Mouse (Mus musculus): ENCODE measurements at regions not wholly inside any gene's neighbourhood (a gene's known extent, or its start where the extent isn't known, plus 50 kb on each side); places are given as distances from the start of the nearest gene placed in this dataset.

GRCm38 (mm10) chr13:44635221-44636007 lies 93.9 kb upstream of the Jarid2 start:
- Histone ChIP-seq H3K36me3 (no peaks in the 10 kb centered on the region), H3K4me1 (replicated peaks) (peaks cover 15% of the 10 kb centered on the region), H3K9ac (no peak overlapping the region; the same call in 1 of the 2 replicates), H3K4me3 (no peak overlapping the region), H3K27me3 (no peaks in the 10 kb centered on the region), H3K4me2 (peak overlapping the region; percentile 46), H3K27ac (no peak overlapping the region), H3K9me3 (replicated peaks) (no peaks in the 10 kb centered on the region)
- WGBS, result 24% methylated on average over 11 of the region's 12 CpGs
- no peak for ATAC-seq (replicated peaks; ENCODE audit: insufficient number of reproducible peaks, insufficient read depth, low FRiP score, low read depth)

DNA sequence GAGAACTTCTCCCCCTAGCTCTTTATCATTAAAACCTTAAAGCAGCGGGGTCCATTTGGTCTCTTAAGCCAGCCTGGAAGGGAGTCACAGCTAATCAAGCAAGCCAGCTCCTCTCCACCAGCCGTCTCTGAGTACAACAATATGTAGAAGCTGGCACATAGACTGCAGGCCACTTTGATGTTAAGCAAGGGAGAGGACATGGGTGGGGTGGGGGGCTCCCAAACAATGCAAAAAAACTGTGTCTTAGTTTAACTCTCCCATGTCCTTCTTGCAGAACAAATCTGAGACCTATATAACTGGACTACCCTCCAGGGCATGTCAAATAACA lies 93.3 kb upstream of the Jarid2 start:
- H3K4me3 ChIP-seq, result no peak overlapping the region
- H3K9me3 ChIP-seq (replicated peaks), result no peaks in the 10 kb centered on the region
- ATAC-seq (replicated peaks; ENCODE audit: insufficient number of reproducible peaks, insufficient read depth, low FRiP score, low read depth), result no peak
- H3K36me3 ChIP-seq, result no peaks in the 10 kb centered on the region
- no peak overlapping the region; the same call in 1 of the 2 replicates for H3K9ac ChIP-seq
- no peak overlapping the region for H3K27ac ChIP-seq
- H3K27me3 ChIP-seq, result no peaks in the 10 kb centered on the region
- peak overlapping the region; percentile 46 for H3K4me2 ChIP-seq
- 49% methylated on average over 2 of the region's 2 CpGs for WGBS
- H3K4me1 ChIP-seq (replicated peaks), result peaks cover 14% of the 10 kb centered on the region

- Histone ChIP-seq H3K4me2 (no peak overlapping the region), H3K36me3 (no peaks in the 10 kb centered on the region), H3K9me3 (replicated peaks) (no peaks in the 10 kb centered on the region), H3K4me1 (replicated peaks) (peaks cover 3% of the 10 kb centered on the region; the same call in 1 of the 2 replicates), H3K4me3 (no peak overlapping the region), H3K27ac (no peak overlapping the region), H3K9ac (no peak overlapping the region), H3K27me3 (no peaks in the 10 kb centered on the region)
- 56% methylated on average over 7 of the region's 7 CpGs for WGBS
- no peak for ATAC-seq (replicated peaks; ENCODE audit: insufficient number of reproducible peaks, insufficient read depth, low FRiP score, low read depth)
Observed at GRCm38 (mm10) chr13:44642361-44642760, 86.9 kb upstream of the Jarid2 start.

DNA sequence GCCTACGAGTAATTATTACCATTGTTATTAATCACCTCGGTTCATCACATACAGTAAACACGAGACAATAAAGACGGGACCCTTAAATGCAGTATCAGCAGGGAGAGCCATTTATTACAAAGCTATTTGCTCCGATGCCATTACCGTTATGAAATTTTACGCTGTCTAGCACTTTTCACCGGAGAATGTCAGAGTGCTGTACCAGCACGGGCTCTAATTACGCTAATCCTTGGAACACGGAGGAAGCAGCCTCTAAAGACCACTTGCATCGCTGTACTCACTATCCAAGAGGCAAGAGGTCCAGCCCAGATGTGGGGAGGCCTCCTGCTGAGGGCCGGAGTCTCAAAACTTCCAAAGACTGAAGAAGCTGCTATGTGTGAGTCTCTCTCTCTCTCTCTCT lies 79.2 kb upstream of the Jarid2 start:
- no peak overlapping the region for H3K4me3 ChIP-seq
- H3K27me3 ChIP-seq, result no peaks in the 10 kb centered on the region
- 52% methylated on average over 13 of the region's 13 CpGs for WGBS
- no peak overlapping the region for H3K9ac ChIP-seq
- H3K4me1 ChIP-seq (replicated peaks), result peaks cover 3% of the 10 kb centered on the region; the same call in 1 of the 2 replicates
- H3K9me3 ChIP-seq (replicated peaks), result no peaks in the 10 kb centered on the region
- ATAC-seq (replicated peaks; ENCODE audit: insufficient number of reproducible peaks, insufficient read depth, low FRiP score, low read depth), result no peak
- H3K4me2 ChIP-seq, result no peak overlapping the region
- no peak overlapping the region for H3K27ac ChIP-seq
- H3K36me3 ChIP-seq, result no peaks in the 10 kb centered on the region

DNA sequence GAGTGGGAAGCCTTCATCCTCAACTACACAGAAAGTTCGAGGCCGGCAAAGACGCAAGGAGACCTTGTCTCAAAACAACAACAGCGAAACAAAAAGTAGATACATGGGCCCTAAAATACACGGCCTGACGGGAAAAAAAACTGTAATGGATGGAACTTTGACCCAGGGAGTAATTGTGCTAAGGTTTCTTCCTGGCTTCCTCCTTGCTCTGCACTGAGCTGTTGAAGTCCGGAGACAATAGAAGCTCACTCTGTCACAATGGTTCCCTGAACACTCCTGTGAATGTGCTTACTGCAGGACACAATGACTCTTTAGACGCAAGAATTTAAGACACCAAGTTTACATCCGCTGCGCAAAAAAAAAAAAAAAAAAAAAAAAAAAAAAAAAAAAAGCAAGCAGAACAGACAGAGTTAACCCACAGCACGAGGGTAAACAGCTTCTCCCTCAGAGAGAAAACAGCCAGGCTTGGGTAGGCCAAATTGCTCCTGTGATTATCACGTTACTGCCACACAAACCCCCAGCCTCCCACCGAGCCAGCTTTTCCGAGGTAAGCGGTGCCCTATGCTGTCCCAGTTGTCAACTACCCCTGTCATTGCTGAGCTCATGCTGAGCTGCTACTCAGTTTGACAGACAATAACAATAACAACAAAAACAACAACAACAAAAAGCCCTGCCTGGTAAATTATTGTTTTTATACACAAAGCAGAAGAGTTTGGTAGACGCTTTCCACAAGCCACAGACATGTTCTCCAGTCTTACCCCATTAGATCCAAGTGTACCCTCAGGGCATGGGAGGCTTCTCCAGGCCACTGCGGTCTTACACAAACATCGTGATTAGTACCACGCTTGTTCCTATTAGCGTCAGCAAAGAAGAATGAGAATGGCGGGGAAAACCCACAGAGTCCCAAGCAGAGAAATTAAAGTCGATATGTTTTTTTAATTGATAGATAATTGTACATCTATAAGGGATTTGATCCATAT lies 77.7 kb upstream of the Jarid2 start:
- no peak overlapping the region for H3K4me2 ChIP-seq
- 46% methylated on average over 22 of the region's 22 CpGs for WGBS
- H3K4me3 ChIP-seq, result no peak overlapping the region
- no peaks in the 10 kb centered on the region for H3K9me3 ChIP-seq (replicated peaks)
- no peak for ATAC-seq (replicated peaks; ENCODE audit: insufficient number of reproducible peaks, insufficient read depth, low FRiP score, low read depth)
- H3K27me3 ChIP-seq, result no peaks in the 10 kb centered on the region
- no peaks in the 10 kb centered on the region for H3K4me1 ChIP-seq (replicated peaks)
- no peaks in the 10 kb centered on the region for H3K36me3 ChIP-seq
- no peak overlapping the region for H3K27ac ChIP-seq
- no peak overlapping the region for H3K9ac ChIP-seq

GRCm38 (mm10) chr13:44657905-44658414 lies 71.3 kb upstream of the Jarid2 start:
- peaks cover 1% of the 10 kb centered on the region; the same call in 1 of the 2 replicates for H3K4me1 ChIP-seq (replicated peaks)
- H3K4me2 ChIP-seq, result no peak overlapping the region
- WGBS, result 65% methylated on average over 10 of the region's 10 CpGs
- H3K4me3 ChIP-seq, result no peak overlapping the region
- no peak for ATAC-seq (replicated peaks; ENCODE audit: insufficient number of reproducible peaks, insufficient read depth, low FRiP score, low read depth)
- H3K27me3 ChIP-seq, result no peaks in the 10 kb centered on the region
- no peaks in the 10 kb centered on the region for H3K36me3 ChIP-seq
- H3K27ac ChIP-seq, result no peak overlapping the region
- H3K9ac ChIP-seq, result no peak overlapping the region
- no peaks in the 10 kb centered on the region for H3K9me3 ChIP-seq (replicated peaks)

GRCm38 (mm10) chr13:44659861-44660260 lies 69.4 kb upstream of the Jarid2 start:
- no peaks in the 10 kb centered on the region for H3K36me3 ChIP-seq
- H3K9ac ChIP-seq, result no peak overlapping the region
- H3K27me3 ChIP-seq, result no peaks in the 10 kb centered on the region
- WGBS, result 49% methylated on average over 6 of the region's 6 CpGs
- H3K4me1 ChIP-seq (replicated peaks), result peaks cover 5% of the 10 kb centered on the region; the same call in 1 of the 2 replicates
- ATAC-seq (replicated peaks; ENCODE audit: insufficient number of reproducible peaks, insufficient read depth, low FRiP score, low read depth), result no peak
- H3K9me3 ChIP-seq (replicated peaks), result no peaks in the 10 kb centered on the region
- no peak overlapping the region for H3K4me3 ChIP-seq
- no peak overlapping the region for H3K27ac ChIP-seq
- H3K4me2 ChIP-seq, result no peak overlapping the region

GRCm38 (mm10) chr13:44663062-44663461 lies 66.2 kb upstream of the Jarid2 start:
- peaks cover 5% of the 10 kb centered on the region; the same call in 1 of the 2 replicates for H3K4me1 ChIP-seq (replicated peaks)
- 59% methylated on average over 11 of the region's 11 CpGs for WGBS
- H3K27me3 ChIP-seq, result no peaks in the 10 kb centered on the region
- H3K4me2 ChIP-seq, result no peak overlapping the region
- H3K27ac ChIP-seq, result no peak overlapping the region
- ATAC-seq (replicated peaks; ENCODE audit: insufficient number of reproducible peaks, insufficient read depth, low FRiP score, low read depth), result no peak
- H3K4me3 ChIP-seq, result no peak overlapping the region
- H3K36me3 ChIP-seq, result no peaks in the 10 kb centered on the region
- no peak overlapping the region for H3K9ac ChIP-seq
- H3K9me3 ChIP-seq (replicated peaks), result no peaks in the 10 kb centered on the region

DNA sequence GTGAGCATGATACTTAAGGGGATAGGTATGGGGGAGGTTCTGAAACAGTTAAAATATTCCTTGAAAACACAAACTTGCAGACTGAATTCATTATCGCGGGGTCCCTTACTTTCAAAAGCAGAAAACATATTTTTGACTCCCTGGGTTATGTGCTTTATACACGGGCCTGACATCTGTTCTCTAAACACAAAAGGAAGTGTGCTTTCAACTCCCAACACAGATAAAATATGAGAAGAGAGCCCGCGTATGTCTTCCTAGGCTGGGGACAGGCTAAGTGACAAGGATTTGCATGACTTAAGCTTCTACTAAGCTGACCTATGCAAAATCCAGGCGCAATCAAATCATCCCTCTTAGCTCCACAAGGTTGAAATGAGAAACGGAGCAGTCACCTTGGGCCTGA lies 65.5 kb upstream of the Jarid2 start:
- H3K9ac ChIP-seq, result no peak overlapping the region
- H3K27me3 ChIP-seq, result no peaks in the 10 kb centered on the region
- H3K4me2 ChIP-seq, result no peak overlapping the region
- H3K27ac ChIP-seq, result no peak overlapping the region
- H3K4me3 ChIP-seq, result no peak overlapping the region
- WGBS, result 59% methylated on average over 7 of the region's 7 CpGs
- no peaks in the 10 kb centered on the region for H3K36me3 ChIP-seq
- ATAC-seq (replicated peaks; ENCODE audit: insufficient number of reproducible peaks, insufficient read depth, low FRiP score, low read depth), result no peak
- H3K4me1 ChIP-seq (replicated peaks), result peaks cover 5% of the 10 kb centered on the region; the same call in 1 of the 2 replicates
- H3K9me3 ChIP-seq (replicated peaks), result no peaks in the 10 kb centered on the region

DNA sequence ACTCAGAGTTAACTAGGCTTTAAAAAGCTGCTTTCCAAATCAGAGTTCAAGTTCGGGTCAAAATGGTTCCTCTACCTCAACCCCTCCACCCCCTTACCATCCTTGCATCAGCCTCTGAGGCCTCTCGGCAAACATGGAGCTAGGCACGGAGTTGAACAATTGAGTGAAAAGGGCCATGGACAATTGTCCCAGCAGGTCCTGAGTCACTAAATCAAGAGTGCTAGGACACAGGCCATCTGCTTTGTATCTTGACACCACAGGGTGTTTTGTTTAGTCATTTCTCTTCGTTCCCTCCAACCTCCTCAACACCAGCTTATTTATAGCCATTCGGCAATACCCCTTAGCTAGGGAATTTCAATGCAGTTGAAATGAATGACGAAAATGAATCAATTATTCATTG lies 59.5 kb upstream of the Jarid2 start:
- Histone ChIP-seq H3K4me2 (no peak overlapping the region), H3K27ac (no peak overlapping the region), H3K36me3 (no peaks in the 10 kb centered on the region), H3K4me1 (replicated peaks) (peaks cover 4% of the 10 kb centered on the region), H3K9ac (no peak overlapping the region), H3K9me3 (replicated peaks) (no peaks in the 10 kb centered on the region), H3K4me3 (no peak overlapping the region), H3K27me3 (peaks cover 8% of the 10 kb centered on the region; the same call in 1 of the 2 replicates)
- WGBS, result 64% methylated on average over 6 of the region's 6 CpGs
- ATAC-seq (replicated peaks; ENCODE audit: insufficient number of reproducible peaks, insufficient read depth, low FRiP score, low read depth), result no peak

DNA sequence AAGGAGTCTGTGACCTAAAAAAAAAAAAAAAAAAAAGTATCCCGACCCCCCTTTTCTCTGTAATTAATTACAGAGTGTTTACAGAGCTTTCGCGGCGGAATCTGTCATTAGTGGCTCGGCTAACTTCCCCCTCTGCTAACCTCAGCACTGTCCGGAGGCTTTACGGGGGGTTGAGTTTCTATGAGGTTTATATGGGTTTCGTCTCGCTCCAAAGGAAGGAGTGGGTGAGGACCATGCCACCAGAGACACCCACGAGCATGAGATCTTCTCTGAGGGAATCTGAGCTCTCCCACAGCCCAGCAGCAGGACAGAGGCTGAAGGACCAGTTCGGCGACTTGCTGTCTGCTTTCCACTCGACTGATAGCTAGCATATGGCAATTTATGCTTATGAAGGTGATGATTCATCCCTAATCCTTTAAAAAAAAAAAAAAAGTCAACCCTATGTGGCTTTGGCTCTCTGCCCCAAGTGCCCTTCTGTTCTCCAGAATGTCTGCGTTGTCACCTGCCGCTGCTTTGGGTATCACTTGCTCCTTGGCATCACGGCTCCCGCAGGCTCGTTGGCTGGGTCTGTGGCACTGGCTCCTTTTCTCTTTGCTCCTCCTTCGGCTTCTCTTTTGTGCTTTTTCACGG lies 55.8 kb upstream of the Jarid2 start:
- H3K27me3 ChIP-seq, result peaks cover 8% of the 10 kb centered on the region; the same call in 1 of the 2 replicates
- H3K9me3 ChIP-seq (replicated peaks), result no peaks in the 10 kb centered on the region
- 23% methylated on average over 20 of the region's 20 CpGs for WGBS
- no peak overlapping the region for H3K27ac ChIP-seq
- no peaks in the 10 kb centered on the region for H3K36me3 ChIP-seq
- no peak overlapping the region for H3K4me3 ChIP-seq
- H3K4me1 ChIP-seq (replicated peaks), result peaks cover 4% of the 10 kb centered on the region
- H3K9ac ChIP-seq, result no peak overlapping the region
- ATAC-seq (replicated peaks; ENCODE audit: insufficient number of reproducible peaks, insufficient read depth, low FRiP score, low read depth), result no peak
- peak overlapping the region; percentile 50 for H3K4me2 ChIP-seq

Measured in heart, embryonic 15.5 days (tissue).